Mouse (Mus musculus) brain, embryonic 14.5 days (tissue): ENCODE measurements at regions not wholly inside any gene's neighbourhood (a gene's known extent, or its start where the extent isn't known, plus 50 kb on each side); places are given as distances from the start of the nearest gene placed in this dataset.

Experiments
- DNase-seq: peaks from one replicate; pipeline ENCODE4 v3.0.0-alpha.2; 2011; ENCODE audit warnings: low read depth
- CTCF ChIP-seq: fragments of 200-500 bp; IDR thresholded peaks from 2 replicates; pipeline ENCODE4 v1.5.1; 2012; ENCODE audit warnings: inconsistent platforms, mild to moderate bottlenecking, moderate library complexity, borderline replicate concordance; ENCODE audit not compliant: insufficient read depth, insufficient read length; ENCODE audit errors: extremely low read depth
- POLR2A ChIP-seq: fragments of 200-500 bp; IDR thresholded peaks from 2 replicates; pipeline ENCODE4 v1.6.1; 2012; ENCODE audit warnings: mild to moderate bottlenecking, inconsistent platforms, borderline replicate concordance; ENCODE audit not compliant: poor library complexity, insufficient read depth, insufficient read length, severe bottlenecking; ENCODE audit errors: extremely low read depth

- DNase-seq = no peak
- TF ChIP-seq POLR2A = no peak
- TF ChIP-seq CTCF = no peak
These were observed 888.3 kb downstream of the Pcdh19 start for GRCm38 (mm10) chrX:132800441-132800840.

GRCm38 (mm10) chrX:132789929-132790556 lies 898.7 kb downstream of the Pcdh19 start:
- peak; percentile 58 for DNase-seq
- TF ChIP-seq CTCF = no peak
- TF ChIP-seq POLR2A = no peak
